Mouse (Mus musculus) kidney, embryonic 15.5 days (tissue): ENCODE measurements at regions not wholly inside any gene's neighbourhood (a gene's known extent, or its start where the extent isn't known, plus 50 kb on each side); places are given as distances from the start of the nearest gene placed in this dataset.
A peak's percentile ranks its signal among the peaks of the same experiment; 100 is the strongest.

Source experiments
- ATAC-seq: fragments of 200-750 bp; cut with Nextera tagmentation; replicated peaks from 2 replicates; pipeline ENCODE4 v1.8.0; 2017; ENCODE audit warnings: moderate TSS enrichment; ENCODE audit not compliant: low FRiP score
- H3K27ac ChIP-seq: fragments of 300-500 bp; sonication (generic); 2 replicates; pipeline ENCODE4 v1.5.1; 2015; ENCODE audit warnings: mild to moderate bottlenecking, inconsistent platforms
- H3K27me3 ChIP-seq: fragments of 300-500 bp; sonication (generic); 2 replicates; pipeline ENCODE4 v1.6.1; 2015; ENCODE audit warnings: inconsistent platforms
- H3K36me3 ChIP-seq: fragments of 300-500 bp; sonication (generic); 2 replicates; pipeline ENCODE4 v1.6.1; 2015; ENCODE audit warnings: inconsistent platforms
- H3K4me1 ChIP-seq: fragments of 300-500 bp; sonication (generic); 2 replicates; pipeline ENCODE4 v1.6.1; 2015; ENCODE audit warnings: inconsistent platforms
- H3K4me2 ChIP-seq: fragments of 300-500 bp; sonication (generic); 2 replicates; pipeline ENCODE4 v1.6.1; 2015; ENCODE audit warnings: moderate library complexity, mild to moderate bottlenecking, inconsistent platforms
- H3K4me3 ChIP-seq: fragments of 300-500 bp; sonication (generic); replicated peaks from 2 replicates; pipeline ENCODE4 v1.5.1; 2015; ENCODE audit warnings: mild to moderate bottlenecking, inconsistent platforms
- H3K9ac ChIP-seq: fragments of 300-500 bp; sonication (generic); 2 replicates; pipeline ENCODE4 v1.6.1; 2015; ENCODE audit warnings: mild to moderate bottlenecking, inconsistent platforms
- H3K9me3 ChIP-seq: fragments of 300-500 bp; sonication (generic); replicated peaks from 2 replicates; pipeline ENCODE4 v1.6.1; 2016; ENCODE audit warnings: inconsistent platforms
- WGBS: fragments of 180-500 bp; shearing (Covaris S2); methylation state at CpG from one replicate; pipeline ENCODE4 v1.1.7; 2015; ENCODE audit warnings: mixed read lengths; 5-methylcytosine and 5-hydroxymethylcytosine counted together

GRCm38 (mm10) chr1:152273430-152273829, 113.1 kb downstream of the Tsen15 start:
- Histone ChIP-seq H3K9me3 (no peaks in the 10 kb centered on the region), H3K27ac (no peak overlapping the region), H3K36me3 (no peaks in the 10 kb centered on the region), H3K9ac (no peak overlapping the region), H3K27me3 (no peaks in the 10 kb centered on the region), H3K4me1 (no peaks in the 10 kb centered on the region), H3K4me3 (no peak overlapping the region), H3K4me2 (no peak overlapping the region)
- ATAC-seq, result no peak
- WGBS, result 60% methylated on average over 1 of the region's 1 CpGs

DNA sequence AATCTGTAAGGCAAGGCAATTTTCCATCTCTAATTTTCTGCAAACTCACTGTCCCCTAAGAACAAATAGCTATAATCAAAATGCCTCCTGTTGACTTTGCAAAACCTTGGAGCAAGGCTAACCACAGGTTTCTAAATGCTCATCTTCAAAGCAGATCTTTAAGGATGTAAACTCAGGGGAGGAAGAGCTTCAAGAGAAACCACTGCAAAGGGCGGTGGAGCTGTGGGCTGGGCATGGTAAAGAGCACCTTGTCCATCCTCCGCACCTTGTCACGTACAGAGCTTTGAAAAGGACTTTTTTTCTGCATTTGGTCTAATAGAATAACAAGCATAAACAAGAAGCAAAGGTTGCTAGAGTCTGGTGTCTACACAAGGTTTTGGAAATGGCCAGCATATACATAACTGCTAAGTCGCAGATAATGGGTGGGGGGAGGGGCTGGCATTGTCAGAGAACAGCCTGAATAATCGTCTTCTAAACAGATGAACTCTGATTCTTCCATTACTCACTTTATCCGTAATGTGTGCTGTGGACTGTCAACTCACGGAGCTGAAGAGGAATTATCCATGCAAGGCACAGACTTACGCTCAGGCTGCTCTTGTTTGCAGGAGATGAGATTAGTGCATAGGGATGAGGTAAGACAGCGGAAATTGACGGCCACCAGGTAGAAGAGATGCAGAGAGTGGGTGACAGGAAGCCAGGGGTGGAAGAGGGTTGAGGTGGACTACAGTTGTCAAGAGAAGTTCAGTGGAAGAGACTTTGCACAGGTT, 116.4 kb downstream of the Tsen15 start:
- Histone ChIP-seq H3K9ac (no peak overlapping the region), H3K4me1 (no peaks in the 10 kb centered on the region), H3K9me3 (no peaks in the 10 kb centered on the region), H3K27ac (no peak overlapping the region), H3K4me2 (no peak overlapping the region), H3K4me3 (no peak overlapping the region), H3K36me3 (no peaks in the 10 kb centered on the region), H3K27me3 (no peaks in the 10 kb centered on the region)
- 72% methylated on average over 10 of the region's 10 CpGs for WGBS
- ATAC-seq, result no peak

GRCm38 (mm10) chr1:152266390-152266789, 120.1 kb downstream of the Tsen15 start:
- Histone ChIP-seq H3K36me3 (no peaks in the 10 kb centered on the region), H3K9me3 (no peaks in the 10 kb centered on the region), H3K27ac (no peak overlapping the region), H3K4me1 (no peaks in the 10 kb centered on the region), H3K4me2 (no peak overlapping the region), H3K4me3 (no peak overlapping the region), H3K9ac (no peak overlapping the region), H3K27me3 (no peaks in the 10 kb centered on the region)
- no peak for ATAC-seq

DNA sequence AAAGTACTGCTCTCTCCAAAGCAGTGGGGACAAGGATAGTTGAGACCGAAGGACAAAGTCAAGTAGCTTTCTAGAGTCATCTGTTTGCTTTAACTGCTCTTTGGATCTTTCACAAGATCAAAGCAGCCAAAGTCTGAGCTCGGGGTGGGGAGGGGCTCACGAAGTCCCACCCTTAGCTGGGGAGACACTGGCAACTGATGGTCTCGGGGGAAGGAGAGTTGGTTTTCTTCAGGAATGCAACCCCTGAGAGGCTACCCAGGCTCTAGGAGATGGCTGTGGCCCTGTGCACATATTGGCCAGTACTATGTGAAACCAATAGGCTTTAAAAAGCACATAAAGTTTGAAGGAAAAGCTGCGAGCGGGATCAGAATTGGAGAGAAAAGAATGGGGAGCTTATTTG, 121.5 kb downstream of the Tsen15 start:
- Histone ChIP-seq H3K27me3 (no peaks in the 10 kb centered on the region), H3K4me1 (no peaks in the 10 kb centered on the region), H3K36me3 (no peaks in the 10 kb centered on the region), H3K27ac (no peak overlapping the region), H3K4me2 (no peak overlapping the region), H3K9me3 (no peaks in the 10 kb centered on the region), H3K4me3 (no peak overlapping the region), H3K9ac (no peak overlapping the region)
- WGBS, result 83% methylated on average over 6 of the region's 6 CpGs
- no peak for ATAC-seq

DNA sequence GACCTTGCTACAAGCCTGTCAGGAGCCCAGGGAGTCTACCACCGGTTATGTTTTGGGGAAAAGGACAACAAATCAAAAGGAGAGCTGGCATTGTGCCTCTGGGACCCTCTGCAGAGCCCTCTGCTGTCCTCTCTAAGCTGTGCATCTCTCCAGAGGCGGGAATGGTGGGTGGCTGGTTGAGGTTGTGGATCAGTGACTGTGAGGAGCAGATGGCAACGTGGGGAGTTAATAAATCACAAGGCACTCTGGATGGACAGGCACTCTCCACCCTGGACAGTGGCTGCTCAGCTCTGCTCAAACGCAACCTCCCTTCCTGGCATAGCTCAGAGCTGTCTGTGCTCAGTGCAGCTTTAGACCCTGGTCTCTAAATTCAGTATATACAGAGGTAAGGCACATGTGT, 125.0 kb downstream of the Tsen15 start:
- no peak overlapping the region for H3K9ac ChIP-seq
- H3K4me1 ChIP-seq, result no peaks in the 10 kb centered on the region
- H3K27ac ChIP-seq, result no peak overlapping the region
- no peaks in the 10 kb centered on the region for H3K36me3 ChIP-seq
- whole genome bisulfite sequencing, result 23% methylated on average over 4 of the region's 4 CpGs
- no peaks in the 10 kb centered on the region for H3K9me3 ChIP-seq
- no peak overlapping the region for H3K4me2 ChIP-seq
- no peak overlapping the region for H3K4me3 ChIP-seq
- no peaks in the 10 kb centered on the region for H3K27me3 ChIP-seq
- peak; percentile 82 for ATAC-seq

GRCm38 (mm10) chr1:152260950-152261349, 125.5 kb downstream of the Tsen15 start:
- no peaks in the 10 kb centered on the region for H3K36me3 ChIP-seq
- no peaks in the 10 kb centered on the region for H3K9me3 ChIP-seq
- no peak overlapping the region for H3K9ac ChIP-seq
- H3K27me3 ChIP-seq, result no peaks in the 10 kb centered on the region
- WGBS, result 97% methylated on average over 1 of the region's 1 CpGs
- no peak overlapping the region for H3K4me2 ChIP-seq
- no peaks in the 10 kb centered on the region for H3K4me1 ChIP-seq
- H3K27ac ChIP-seq, result no peak overlapping the region
- H3K4me3 ChIP-seq, result no peak overlapping the region
- no peak for ATAC-seq

GRCm38 (mm10) chr1:152258258-152258657, 128.2 kb downstream of the Tsen15 start:
- H3K9me3 ChIP-seq, result no peaks in the 10 kb centered on the region
- WGBS, result 69% methylated on average over 12 of the region's 12 CpGs
- ATAC-seq, result no peak
- no peak overlapping the region for H3K9ac ChIP-seq
- no peaks in the 10 kb centered on the region for H3K36me3 ChIP-seq
- H3K4me2 ChIP-seq, result no peak overlapping the region
- no peak overlapping the region for H3K27ac ChIP-seq
- no peaks in the 10 kb centered on the region for H3K4me1 ChIP-seq
- no peaks in the 10 kb centered on the region for H3K27me3 ChIP-seq
- no peak overlapping the region for H3K4me3 ChIP-seq

- H3K36me3 ChIP-seq, result no peaks in the 10 kb centered on the region
- 70% methylated on average over 4 of the region's 4 CpGs for WGBS
- H3K4me3 ChIP-seq, result no peak overlapping the region
- H3K4me2 ChIP-seq, result no peak overlapping the region
- H3K9ac ChIP-seq, result no peak overlapping the region
- ATAC-seq, result no peak
- H3K27ac ChIP-seq, result no peak overlapping the region
- no peaks in the 10 kb centered on the region for H3K4me1 ChIP-seq
- H3K27me3 ChIP-seq, result no peaks in the 10 kb centered on the region
- H3K9me3 ChIP-seq, result no peaks in the 10 kb centered on the region
Observed at GRCm38 (mm10) chr1:152253906-152254305, 132.6 kb downstream of the Tsen15 start.

- ATAC-seq, result no peak
- no peaks in the 10 kb centered on the region for H3K4me1 ChIP-seq
- 81% methylated on average over 4 of the region's 4 CpGs for WGBS
Observed at GRCm38 (mm10) chr1:152253486-152253885, 133.0 kb downstream of the Tsen15 start.

DNA sequence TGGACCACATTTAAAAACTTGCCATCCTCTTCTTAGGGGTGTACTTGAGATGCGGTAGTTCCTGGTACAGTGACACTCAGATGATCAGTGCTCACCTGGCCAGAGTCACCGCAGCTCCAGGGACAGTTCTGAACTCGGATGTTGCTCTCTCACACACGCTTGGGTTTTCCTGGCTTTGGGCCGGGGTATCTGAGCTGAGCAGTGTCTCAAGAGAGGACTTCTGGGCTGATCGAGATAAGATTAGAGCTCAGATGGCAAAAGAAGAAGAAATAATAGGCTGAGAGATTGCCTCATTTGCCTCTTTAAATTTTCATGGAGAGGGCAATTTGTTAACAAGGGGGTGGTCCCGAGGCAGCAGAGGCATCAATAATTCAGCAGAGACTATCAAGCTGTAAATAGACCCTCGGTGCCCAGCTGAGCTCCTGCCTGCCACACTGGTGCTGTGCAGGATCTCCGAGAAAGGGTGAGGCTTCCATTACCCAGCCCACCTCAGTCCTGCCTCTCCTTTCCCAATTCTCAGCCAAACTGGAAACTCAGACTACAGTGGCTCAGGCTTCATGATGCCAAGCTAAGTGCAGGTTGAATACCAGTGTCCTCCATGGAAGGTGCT, 133.7 kb downstream of the Tsen15 start:
- Histone ChIP-seq H3K4me1 (no peaks in the 10 kb centered on the region), H3K27ac (no peak overlapping the region), H3K9ac (no peak overlapping the region), H3K4me2 (no peak overlapping the region), H3K27me3 (no peaks in the 10 kb centered on the region), H3K4me3 (no peak overlapping the region), H3K9me3 (no peaks in the 10 kb centered on the region), H3K36me3 (no peaks in the 10 kb centered on the region)
- no peak for ATAC-seq
- WGBS, result 58% methylated on average over 9 of the region's 9 CpGs

More at GRCm38 (mm10) chr1:152253486-152253885, 133.0 kb downstream of the Tsen15 start:
- Histone ChIP-seq H3K9me3 (no peaks in the 10 kb centered on the region), H3K36me3 (no peaks in the 10 kb centered on the region), H3K4me3 (no peak overlapping the region), H3K9ac (no peak overlapping the region), H3K27me3 (no peaks in the 10 kb centered on the region), H3K27ac (no peak overlapping the region), H3K4me2 (no peak overlapping the region)

- no peak for ATAC-seq
- Histone ChIP-seq H3K4me3 (no peak overlapping the region), H3K27me3 (no peaks in the 10 kb centered on the region), H3K4me2 (no peak overlapping the region), H3K4me1 (no peaks in the 10 kb centered on the region), H3K9me3 (no peaks in the 10 kb centered on the region), H3K9ac (no peak overlapping the region), H3K36me3 (no peaks in the 10 kb centered on the region), H3K27ac (no peak overlapping the region)
- 88% methylated on average over 9 of the region's 9 CpGs for WGBS
Observed at GRCm38 (mm10) chr1:152241026-152241425, 145.5 kb downstream of the Tsen15 start.

- H3K27me3 ChIP-seq, result no peaks in the 10 kb centered on the region
- no peaks in the 10 kb centered on the region for H3K36me3 ChIP-seq
- no peak overlapping the region for H3K4me3 ChIP-seq
- H3K27ac ChIP-seq, result no peak overlapping the region
- ATAC-seq, result no peak
- H3K4me2 ChIP-seq, result no peak overlapping the region
- H3K9me3 ChIP-seq, result no peaks in the 10 kb centered on the region
- H3K9ac ChIP-seq, result no peak overlapping the region
- WGBS, result 58% methylated on average over 6 of the region's 6 CpGs
- H3K4me1 ChIP-seq, result no peaks in the 10 kb centered on the region
Observed at GRCm38 (mm10) chr1:152239376-152239775, 147.1 kb downstream of the Tsen15 start.
